Mouse (Mus musculus): ENCODE results near the gene Padi6.

The Padi6 gene

DNA sequence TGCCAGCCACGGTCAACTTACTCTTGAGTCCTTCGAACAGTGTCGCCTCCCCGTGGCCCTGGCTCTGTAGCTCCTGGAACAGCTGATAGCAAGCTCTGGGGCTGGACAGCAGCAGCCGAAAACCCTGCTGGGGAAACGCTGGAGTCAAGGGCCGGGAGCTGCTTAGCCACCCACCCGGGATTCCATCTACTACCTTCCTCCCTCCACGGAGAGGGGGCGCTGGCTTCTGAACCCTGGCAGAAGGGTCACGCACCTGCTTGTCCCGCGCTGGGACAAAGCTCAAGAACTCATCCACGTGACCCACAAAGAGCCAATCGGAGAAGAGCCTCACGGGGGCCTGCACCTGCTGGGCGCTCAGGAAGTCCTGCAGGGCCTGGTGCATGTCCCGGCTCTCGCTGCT is 7.9 kb upstream of the Padi6 start:
- no peak for DNase-seq (ENCODE audit: low spot score)

DNA sequence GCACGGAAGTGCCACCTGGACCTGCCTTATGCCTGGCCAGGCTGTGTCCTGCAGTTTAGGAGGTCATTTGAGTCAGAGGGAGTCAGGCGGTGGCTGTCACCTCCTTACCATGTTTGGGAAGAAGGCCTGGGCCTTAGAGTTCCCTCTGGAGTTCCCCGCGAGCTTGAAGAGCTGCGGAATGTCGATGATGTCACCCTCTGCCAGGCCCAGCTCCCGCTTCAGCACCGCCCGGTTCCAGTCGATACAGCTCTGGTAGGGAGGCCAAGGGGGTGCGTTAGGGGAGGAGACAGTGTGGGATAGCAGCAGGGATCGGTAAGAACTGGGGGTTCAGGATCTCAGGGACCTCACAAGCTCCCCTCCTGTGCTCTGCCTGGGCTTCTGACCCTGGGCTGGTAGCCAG is 5.5 kb upstream of the Padi6 start:
- no peak for DNase-seq (ENCODE audit: low spot score)

GRCm38 (mm10) chr4:140744654-140745053 is 2.2 kb upstream of the Padi6 start:
- peak; percentile 18 for DNase-seq (ENCODE audit: low spot score)

- DNase-seq (ENCODE audit: low spot score): no peak
These were observed 643 bp upstream of the Padi6 start for GRCm38 (mm10) chr4:140743086-140743485.

GRCm38 (mm10) chr4:140741401-140741800 is 1.0 kb downstream of the Padi6 start:
- no peak for DNase-seq (ENCODE audit: low spot score)

DNA sequence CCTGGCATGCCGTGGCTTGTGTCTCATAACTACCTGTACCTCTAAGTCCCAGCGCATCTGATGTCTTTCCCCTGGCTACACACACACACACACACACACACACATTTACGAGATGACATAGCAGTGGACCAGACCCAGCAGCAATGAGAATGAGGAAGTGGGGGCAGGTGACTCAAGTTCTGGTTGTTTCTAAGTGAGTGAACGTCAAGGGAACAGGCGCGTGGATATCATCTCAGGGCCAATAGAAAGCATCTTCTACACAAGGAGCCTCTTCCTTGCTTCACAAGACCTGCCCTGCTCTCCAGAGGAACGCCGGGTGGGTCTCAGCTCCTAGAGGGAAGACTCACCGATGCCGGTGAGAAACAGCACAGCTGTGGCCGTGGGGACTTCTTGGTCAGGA is 1.8 kb downstream of the Padi6 start:
- DNase-seq (ENCODE audit: low spot score): no peak

- DNase-seq (ENCODE audit: low spot score): no peak
These were observed 9.6 kb downstream of the Padi6 start for GRCm38 (mm10) chr4:140732871-140733270.

GRCm38 (mm10) chr4:140731654-140732053 is 10.8 kb downstream of the Padi6 start:
- DNase-seq (ENCODE audit: low spot score): no peak

GRCm38 (mm10) chr4:140726907-140727306 is 15.5 kb downstream of the Padi6 start:
- DNase-seq (ENCODE audit: low spot score): no peak

DNA sequence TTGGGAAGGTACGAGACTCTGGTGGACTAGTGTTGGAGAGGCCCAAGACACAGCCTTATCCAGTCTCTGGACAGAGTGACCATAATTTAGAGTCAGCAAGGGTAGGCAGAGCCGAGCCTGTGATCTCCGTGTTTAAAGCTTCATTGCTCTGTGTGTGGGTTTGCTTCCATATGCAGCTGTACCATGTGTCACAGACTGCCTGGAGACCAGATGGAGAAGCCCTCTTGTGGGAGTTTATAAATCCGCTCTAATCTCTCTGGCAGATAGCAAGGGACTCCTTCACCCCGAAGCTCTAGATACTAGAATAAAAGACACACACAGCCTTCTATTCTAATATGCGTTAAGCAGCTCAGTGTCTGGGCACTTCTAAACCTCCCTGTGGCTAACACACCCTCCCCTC is 17.7 kb downstream of the Padi6 start:
- no peak for DNase-seq (ENCODE audit: low spot score)

GRCm38 (mm10) chr4:140723801-140724200 is 18.6 kb downstream of the Padi6 start:
- peak; percentile 57 for DNase-seq (ENCODE audit: low spot score)

GRCm38 (mm10) chr4:140723192-140723591 is 19.3 kb downstream of the Padi6 start:
- DNase-seq (ENCODE audit: low spot score): no peak

GRCm38 (mm10) chr4:140722710-140723109 is 19.7 kb downstream of the Padi6 start:
- DNase-seq (ENCODE audit: low spot score): no peak

DNA sequence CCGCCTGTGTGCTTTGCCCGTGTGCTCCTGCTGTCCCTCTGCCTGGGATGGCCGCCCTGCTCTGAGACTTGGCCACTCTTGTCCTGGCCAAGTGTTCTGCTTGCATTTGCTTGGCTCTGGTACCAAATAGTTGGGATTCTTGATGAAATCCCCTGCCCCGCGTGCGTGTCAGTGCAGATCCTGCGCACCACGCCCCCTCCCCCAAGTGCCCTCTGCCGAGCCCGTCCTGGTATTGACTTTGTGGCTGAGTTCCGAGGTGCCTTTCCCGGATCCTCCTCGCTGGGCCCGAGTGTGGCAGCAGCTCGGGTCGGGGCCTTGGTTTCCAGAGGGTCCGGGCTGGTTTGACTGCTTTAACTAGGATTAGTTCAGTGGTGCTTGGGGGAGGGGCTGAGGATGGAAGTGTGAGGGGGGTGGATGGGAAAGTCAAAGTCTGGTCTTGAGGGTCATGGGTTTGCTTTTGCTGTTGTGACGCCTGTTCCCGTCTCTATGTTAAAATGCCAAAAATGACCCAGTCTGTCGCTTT is 20.4 kb downstream of the Padi6 start:
- DNase-seq (ENCODE audit: low spot score): no peak

GRCm38 (mm10) chr4:140720091-140720490 is 22.4 kb downstream of the Padi6 start:
- no peak for DNase-seq (ENCODE audit: low spot score)

GRCm38 (mm10) chr4:140718436-140718835 is 24.0 kb downstream of the Padi6 start:
- DNase-seq (ENCODE audit: low spot score): no peak

DNA sequence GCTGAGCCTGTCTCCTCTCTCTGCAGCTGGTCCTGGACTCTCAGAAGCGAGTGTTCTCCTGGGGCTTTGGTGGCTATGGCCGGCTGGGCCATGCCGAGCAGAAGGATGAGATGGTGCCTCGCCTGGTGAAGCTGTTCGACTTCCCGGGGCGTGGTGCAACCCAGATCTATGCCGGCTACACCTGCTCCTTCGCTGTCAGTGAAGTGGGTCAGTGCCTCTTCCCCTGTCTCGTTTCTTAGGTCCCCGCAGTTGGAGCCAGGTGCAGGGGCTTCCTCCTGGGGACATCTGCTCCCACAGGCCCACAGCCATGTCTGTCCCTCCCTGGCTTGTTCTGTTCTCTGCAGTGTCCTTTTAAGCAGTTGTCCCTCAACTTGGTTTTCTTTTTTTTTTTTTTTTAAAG is 25.4 kb downstream of the Padi6 start:
- DNase-seq (ENCODE audit: low spot score): no peak

DNA sequence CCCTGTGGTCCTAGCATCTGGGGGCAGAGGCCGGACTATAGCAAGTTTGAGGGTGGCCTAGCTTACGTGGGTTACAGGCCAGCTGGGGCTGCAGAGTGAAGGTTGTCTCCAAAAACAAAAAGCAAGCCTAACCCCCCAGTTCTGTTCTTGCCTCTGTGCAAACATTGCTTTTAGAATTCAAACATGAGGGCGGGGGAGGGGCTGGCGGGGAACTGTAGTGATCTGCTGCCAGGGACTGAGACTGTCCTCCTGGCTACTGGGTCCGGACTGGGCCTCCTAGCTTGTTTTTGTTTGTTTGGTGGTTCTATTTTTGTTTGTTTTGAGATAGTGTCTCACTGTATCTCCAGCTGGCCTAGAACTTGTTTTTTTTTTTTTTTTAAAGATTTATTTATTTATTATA is 27.9 kb downstream of the Padi6 start:
- DNase-seq (ENCODE audit: low spot score): no peak

GRCm38 (mm10) chr4:140713480-140714365 is 28.7 kb downstream of the Padi6 start:
- peak; percentile 77 for DNase-seq (ENCODE audit: low spot score)

- no peak for DNase-seq (ENCODE audit: low spot score)
These were observed 31.1 kb downstream of the Padi6 start for GRCm38 (mm10) chr4:140711360-140711759.

DNA sequence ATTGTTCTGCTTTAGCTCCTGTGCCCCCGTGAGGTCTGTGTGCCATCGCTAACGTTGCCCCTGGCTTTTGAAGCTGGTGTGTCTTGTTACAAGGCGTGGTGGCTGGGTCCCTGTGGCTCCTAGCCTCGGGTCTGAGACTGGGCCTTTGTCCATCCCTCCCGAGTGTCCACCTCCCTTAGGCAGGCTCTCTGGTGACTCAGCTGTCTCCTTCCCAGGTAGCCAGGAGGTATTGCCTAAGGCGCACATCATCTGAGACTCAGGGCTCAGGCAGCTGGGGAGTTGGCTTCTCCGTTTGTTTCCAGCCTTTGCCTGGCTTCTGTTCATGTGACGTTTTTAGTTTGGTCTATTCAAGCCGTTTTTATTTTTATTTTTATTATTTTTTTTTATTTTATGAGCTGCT is 31.7 kb downstream of the Padi6 start:
- no peak for DNase-seq (ENCODE audit: low spot score)

GRCm38 (mm10) chr4:140709617-140710016 is 32.8 kb downstream of the Padi6 start:
- DNase-seq (ENCODE audit: low spot score): no peak

GRCm38 (mm10) chr4:140709111-140709510 is 33.3 kb downstream of the Padi6 start:
- DNase-seq (ENCODE audit: low spot score): no peak
